13 mouse cellular contexts compared by ENCODE assay signal in genomic region chr12:5443730-5444129, GRCm38 (mm10).
DNase-seq lines count a peak whose midpoint lies in the region; ATAC-seq lines count a peak whose summit lies in the region.
"Had no signal": no experiment of that assay in that cellular context is flagged by ENCODE, and none has a peak within 500 bp of the region (broad histone marks: within the 10 kb centered on the region; RNA-seq: fewer than 3 reads in every experiment).

No protein-coding gene starts in this region.

- peak; percentile 32 for DNase-seq in forebrain, embryonic 14.5 days (ENCODE audit: low spot score)
- DNase-seq in forebrain, embryonic 10.5 days (ENCODE audit: extremely low spot score, low spot score), result no peak
- DNase-seq in NIH3T3 (ENCODE audit: low read depth), result peak; percentile 54
- peak; percentile 26 to 65 for DNase-seq in cerebellum, postnatal 25 days
- no peak for DNase-seq in lung, adult 18-20 months
- no peak for DNase-seq in thymus, postnatal 0 days (ENCODE audit: low spot score)
- DNase-seq in adrenal gland, adult 8-10 months, result no peak
- DNase-seq: thymus, postnatal 36 days had no signal

- 67% methylated on average over 2 of the region's 2 CpGs for WGBS in forebrain, embryonic 14.5 days
- 81% methylated on average over 2 of the region's 2 CpGs for WGBS in forebrain, embryonic 10.5 days
- WGBS in limb, embryonic 15.5 days, result 43% methylated on average over 2 of the region's 2 CpGs

- H3K27me3 ChIP-seq in forebrain, embryonic 14.5 days (replicated peaks; ENCODE audit: control insufficient read depth, insufficient read depth, low read length), result no peaks in the 10 kb centered on the region
- no peaks in the 10 kb centered on the region for H3K27me3 ChIP-seq in forebrain, embryonic 10.5 days (ENCODE audit: poor library complexity, severe bottlenecking)
- H3K27me3 ChIP-seq in limb, embryonic 15.5 days, result no peaks in the 10 kb centered on the region
- H3K27me3 ChIP-seq: heart, embryonic 13.5 days; intestine, embryonic 15.5 days; liver, embryonic 15.5 days; stomach, embryonic 15.5 days had no signal

- no peak overlapping the region for H3K9ac ChIP-seq in forebrain, embryonic 14.5 days (ENCODE audit: low read length)
- H3K9ac ChIP-seq in limb, embryonic 15.5 days, result no peak overlapping the region
- H3K9ac ChIP-seq: heart, embryonic 13.5 days; intestine, embryonic 15.5 days; liver, embryonic 15.5 days; stomach, embryonic 15.5 days had no signal

- H3K9me3 ChIP-seq in forebrain, embryonic 14.5 days (replicated peaks; ENCODE audit: control insufficient read depth, low read length), result no peaks in the 10 kb centered on the region
- no peaks in the 10 kb centered on the region for H3K9me3 ChIP-seq in forebrain, embryonic 10.5 days
- H3K9me3 ChIP-seq in limb, embryonic 15.5 days, result no peaks in the 10 kb centered on the region
- H3K9me3 ChIP-seq: heart, embryonic 13.5 days; intestine, embryonic 15.5 days; liver, embryonic 15.5 days; stomach, embryonic 15.5 days had no signal

- peak overlapping the region; percentile 27; the same call in 1 of the 2 replicates for H3K27ac ChIP-seq in forebrain, embryonic 14.5 days (ENCODE audit: low read depth, low read length)
- H3K27ac ChIP-seq in forebrain, embryonic 10.5 days, result no peak overlapping the region
- H3K27ac ChIP-seq in limb, embryonic 15.5 days, result 0 out of 2 replicates have a peak overlapping the region, but pooled peaks have one; percentile 33
- H3K27ac ChIP-seq: heart, embryonic 13.5 days; intestine, embryonic 15.5 days; liver, embryonic 15.5 days; stomach, embryonic 15.5 days had no signal

- H3K36me3 ChIP-seq in forebrain, embryonic 14.5 days (ENCODE audit: control insufficient read depth, insufficient read depth, low read length), result no peaks in the 10 kb centered on the region
- H3K36me3 ChIP-seq in forebrain, embryonic 10.5 days (replicated peaks), result no peaks in the 10 kb centered on the region
- no peaks in the 10 kb centered on the region for H3K36me3 ChIP-seq in limb, embryonic 15.5 days
- H3K36me3 ChIP-seq: heart, embryonic 13.5 days; intestine, embryonic 15.5 days; liver, embryonic 15.5 days; stomach, embryonic 15.5 days had no signal

- peak; percentile 22; the same call in 1 of the 2 replicates for ATAC-seq in forebrain, embryonic 14.5 days
- no peak for ATAC-seq in limb, embryonic 15.5 days (ENCODE audit: insufficient number of reproducible peaks, low FRiP score, low TSS enrichment, low read depth)
- ATAC-seq: intestine, embryonic 15.5 days had no signal

- no peak overlapping the region for H3K4me2 ChIP-seq in forebrain, embryonic 14.5 days (ENCODE audit: low read length)
- H3K4me2 ChIP-seq in limb, embryonic 15.5 days, result no peak overlapping the region
- H3K4me2 ChIP-seq: heart, embryonic 13.5 days; intestine, embryonic 15.5 days; liver, embryonic 15.5 days; stomach, embryonic 15.5 days had no signal

- no peak overlapping the region for H3K4me3 ChIP-seq in forebrain, embryonic 14.5 days (ENCODE audit: low read depth, low read length)
- H3K4me3 ChIP-seq in forebrain, embryonic 10.5 days, result no peak overlapping the region
- no peak overlapping the region for H3K4me3 ChIP-seq in limb, embryonic 15.5 days
- H3K4me3 ChIP-seq: heart, embryonic 13.5 days; intestine, embryonic 15.5 days; liver, embryonic 15.5 days; stomach, embryonic 15.5 days had no signal

- peaks cover 4% of the 10 kb centered on the region; the same call in 1 of the 2 replicates for H3K4me1 ChIP-seq in forebrain, embryonic 14.5 days (ENCODE audit: control insufficient read depth, insufficient read depth, low read length)
- peaks cover 10% of the 10 kb centered on the region for H3K4me1 ChIP-seq in forebrain, embryonic 10.5 days
- H3K4me1 ChIP-seq in limb, embryonic 15.5 days, result peaks cover 15% of the 10 kb centered on the region
- H3K4me1 ChIP-seq: heart, embryonic 13.5 days; intestine, embryonic 15.5 days; liver, embryonic 15.5 days; stomach, embryonic 15.5 days had no signal

Comparison
In these comparisons a context has a peak if more than half of its experiments do, and no peak if none do; other contexts are left out.
1. DNase-seq: peak in forebrain, embryonic 14.5 days (single experiment), NIH3T3 (single experiment) and cerebellum, postnatal 25 days (2 of 2); none in forebrain, embryonic 10.5 days (single experiment), lung, adult 18-20 months (0 of 2), thymus, postnatal 0 days (single experiment) and adrenal gland, adult 8-10 months (single experiment).